Mouse (Mus musculus): ENCODE data around the gene Wnt11. TPM values are rescaled to one million over a fixed set of nuclear protein-coding genes. Genes with fewer than 3 reads are reported as not detected.

The Wnt11 gene
- polyA plus RNA-seq, 1 experiment, result not detected

GRCm38 (mm10) chr7:98803181-98803580, 31.7 kb upstream of the Wnt11 start:
- no peak overlapping the region for H3K27ac ChIP-seq (ENCODE audit: insufficient read depth, low read length)

GRCm38 (mm10) chr7:98804841-98805772, 29.8 kb upstream of the Wnt11 start:
- Histone ChIP-seq H3K9me3 (replicated peaks; ENCODE audit: control insufficient read depth, insufficient read depth, low read length, poor library complexity, severe bottlenecking) (no peaks in the 10 kb centered on the region), H3K9ac (ENCODE audit: low read depth, poor library complexity, severe bottlenecking) (no peak overlapping the region), H3K4me3 (ENCODE audit: low read depth, low read length) (no peak overlapping the region), H3K27ac (ENCODE audit: insufficient read depth, low read length) (no peak overlapping the region), H3K27me3 (ENCODE audit: control insufficient read depth, insufficient read depth, low read length, poor library complexity, severe bottlenecking) (no peaks in the 10 kb centered on the region), H3K36me3 (ENCODE audit: control insufficient read depth, insufficient read depth, low read length, poor library complexity, severe bottlenecking) (no peaks in the 10 kb centered on the region), H3K4me1 (ENCODE audit: control insufficient read depth, insufficient read depth, low read length) (no peaks in the 10 kb centered on the region)
- no peak for TF ChIP-seq CTCF (IDR thresholded peaks at IDR 0.05; ENCODE audit: low read depth, low read length)
- TF ChIP-seq POLR2A (IDR thresholded peaks at IDR 0.05; ENCODE audit: insufficient read depth, low read length), result no peak
- TF ChIP-seq EP300 (IDR thresholded peaks at IDR 0.05; ENCODE audit: insufficient read depth, low read depth, low read length), result no peak

More at GRCm38 (mm10) chr7:98803181-98803580, 31.7 kb upstream of the Wnt11 start:
- Histone ChIP-seq H3K27me3 (ENCODE audit: control insufficient read depth, insufficient read depth, low read length, poor library complexity, severe bottlenecking) (no peaks in the 10 kb centered on the region), H3K4me3 (ENCODE audit: low read depth, low read length) (no peak overlapping the region), H3K4me1 (ENCODE audit: control insufficient read depth, insufficient read depth, low read length) (no peaks in the 10 kb centered on the region), H3K9ac (ENCODE audit: low read depth, poor library complexity, severe bottlenecking) (no peak overlapping the region), H3K36me3 (ENCODE audit: control insufficient read depth, insufficient read depth, low read length, poor library complexity, severe bottlenecking) (no peaks in the 10 kb centered on the region), H3K9me3 (replicated peaks; ENCODE audit: control insufficient read depth, insufficient read depth, low read length, poor library complexity, severe bottlenecking) (no peaks in the 10 kb centered on the region)
- TF ChIP-seq CTCF (IDR thresholded peaks at IDR 0.05; ENCODE audit: low read depth, low read length) (no peak), EP300 (IDR thresholded peaks at IDR 0.05; ENCODE audit: insufficient read depth, low read depth, low read length) (no peak), POLR2A (IDR thresholded peaks at IDR 0.05; ENCODE audit: insufficient read depth, low read length) (no peak)

GRCm38 (mm10) chr7:98806961-98807360, 28.0 kb upstream of the Wnt11 start:
- Histone ChIP-seq H3K9me3 (replicated peaks; ENCODE audit: control insufficient read depth, insufficient read depth, low read length, poor library complexity, severe bottlenecking) (no peaks in the 10 kb centered on the region), H3K36me3 (ENCODE audit: control insufficient read depth, insufficient read depth, low read length, poor library complexity, severe bottlenecking) (no peaks in the 10 kb centered on the region), H3K27me3 (ENCODE audit: control insufficient read depth, insufficient read depth, low read length, poor library complexity, severe bottlenecking) (no peaks in the 10 kb centered on the region), H3K4me3 (ENCODE audit: low read depth, low read length) (no peak overlapping the region), H3K27ac (ENCODE audit: insufficient read depth, low read length) (no peak overlapping the region), H3K9ac (ENCODE audit: low read depth, poor library complexity, severe bottlenecking) (no peak overlapping the region), H3K4me1 (ENCODE audit: control insufficient read depth, insufficient read depth, low read length) (no peaks in the 10 kb centered on the region)
- TF ChIP-seq POLR2A (IDR thresholded peaks at IDR 0.05; ENCODE audit: insufficient read depth, low read length) (no peak), CTCF (IDR thresholded peaks at IDR 0.05; ENCODE audit: low read depth, low read length) (no peak), EP300 (IDR thresholded peaks at IDR 0.05; ENCODE audit: insufficient read depth, low read depth, low read length) (no peak)

GRCm38 (mm10) chr7:98809372-98809771, 25.5 kb upstream of the Wnt11 start:
- Histone ChIP-seq H3K4me1 (ENCODE audit: control insufficient read depth, insufficient read depth, low read length) (no peaks in the 10 kb centered on the region), H3K9ac (ENCODE audit: low read depth, poor library complexity, severe bottlenecking) (no peak overlapping the region), H3K36me3 (ENCODE audit: control insufficient read depth, insufficient read depth, low read length, poor library complexity, severe bottlenecking) (no peaks in the 10 kb centered on the region), H3K4me3 (ENCODE audit: low read depth, low read length) (no peak overlapping the region), H3K27me3 (ENCODE audit: control insufficient read depth, insufficient read depth, low read length, poor library complexity, severe bottlenecking) (no peaks in the 10 kb centered on the region), H3K9me3 (replicated peaks; ENCODE audit: control insufficient read depth, insufficient read depth, low read length, poor library complexity, severe bottlenecking) (no peaks in the 10 kb centered on the region), H3K27ac (ENCODE audit: insufficient read depth, low read length) (no peak overlapping the region)
- TF ChIP-seq POLR2A (IDR thresholded peaks at IDR 0.05; ENCODE audit: insufficient read depth, low read length) (no peak), CTCF (IDR thresholded peaks at IDR 0.05; ENCODE audit: low read depth, low read length) (no peak), EP300 (IDR thresholded peaks at IDR 0.05; ENCODE audit: insufficient read depth, low read depth, low read length) (no peak)

- Histone ChIP-seq H3K4me3 (ENCODE audit: low read depth, low read length) (no peak overlapping the region), H3K9ac (ENCODE audit: low read depth, poor library complexity, severe bottlenecking) (no peak overlapping the region), H3K36me3 (ENCODE audit: control insufficient read depth, insufficient read depth, low read length, poor library complexity, severe bottlenecking) (no peaks in the 10 kb centered on the region), H3K27me3 (ENCODE audit: control insufficient read depth, insufficient read depth, low read length, poor library complexity, severe bottlenecking) (no peaks in the 10 kb centered on the region), H3K27ac (ENCODE audit: insufficient read depth, low read length) (no peak overlapping the region), H3K4me1 (ENCODE audit: control insufficient read depth, insufficient read depth, low read length) (no peaks in the 10 kb centered on the region), H3K9me3 (replicated peaks; ENCODE audit: control insufficient read depth, insufficient read depth, low read length, poor library complexity, severe bottlenecking) (no peaks in the 10 kb centered on the region)
- no peak for TF ChIP-seq CTCF (IDR thresholded peaks at IDR 0.05; ENCODE audit: low read depth, low read length)
- no peak for TF ChIP-seq POLR2A (IDR thresholded peaks at IDR 0.05; ENCODE audit: insufficient read depth, low read length)
- no peak for TF ChIP-seq EP300 (IDR thresholded peaks at IDR 0.05; ENCODE audit: insufficient read depth, low read depth, low read length)
These were observed 24.3 kb upstream of the Wnt11 start for GRCm38 (mm10) chr7:98810619-98811018.

- H3K27me3 ChIP-seq (ENCODE audit: control insufficient read depth, insufficient read depth, low read length, poor library complexity, severe bottlenecking), result no peaks in the 10 kb centered on the region
- H3K4me3 ChIP-seq (ENCODE audit: low read depth, low read length), result no peak overlapping the region
- H3K9me3 ChIP-seq (replicated peaks; ENCODE audit: control insufficient read depth, insufficient read depth, low read length, poor library complexity, severe bottlenecking), result no peaks in the 10 kb centered on the region
- TF ChIP-seq EP300 (IDR thresholded peaks at IDR 0.05; ENCODE audit: insufficient read depth, low read depth, low read length) (no peak), CTCF (IDR thresholded peaks at IDR 0.05; ENCODE audit: low read depth, low read length) (no peak), POLR2A (IDR thresholded peaks at IDR 0.05; ENCODE audit: insufficient read depth, low read length) (no peak)
- H3K36me3 ChIP-seq (ENCODE audit: control insufficient read depth, insufficient read depth, low read length, poor library complexity, severe bottlenecking), result no peaks in the 10 kb centered on the region
- peaks cover 2% of the 10 kb centered on the region for H3K4me1 ChIP-seq (ENCODE audit: control insufficient read depth, insufficient read depth, low read length)
- H3K9ac ChIP-seq (ENCODE audit: low read depth, poor library complexity, severe bottlenecking), result no peak overlapping the region
- H3K27ac ChIP-seq (ENCODE audit: insufficient read depth, low read length), result no peak overlapping the region
These were observed 14.4 kb upstream of the Wnt11 start for GRCm38 (mm10) chr7:98820501-98820900.
